ENCODE assay signal across 9 mouse cellular contexts in genomic region chr12:53251701-53252181, GRCm38 (mm10). TPM values are rescaled to one million over a fixed set of nuclear protein-coding genes. Genes with fewer than 3 reads are reported as not detected.
DNase-seq lines count a peak whose midpoint lies in the region; ATAC-seq lines count a peak whose summit lies in the region.
"Had no signal": no experiment of that assay in that cellular context is flagged by ENCODE, and none has a peak within 500 bp of the region (broad histone marks: within the 10 kb centered on the region; RNA-seq: fewer than 3 reads in every experiment).

No protein-coding gene starts in this region.

- H3K4me3 ChIP-seq in limb, embryonic 13.5 days, result peak overlapping the region; percentile 77

- WGBS in limb, embryonic 13.5 days, result under 1% methylated on average over 10 of the region's 11 CpGs

- intact Hi-C loops in heart, postnatal 25 days (cut with DNase I), result loop anchor here (5.0 kb wide), 1 partner anchor 209 kb away; no protein-coding TSS in a partner anchor

- H3K36me3 ChIP-seq in limb, embryonic 13.5 days, result no peaks in the 10 kb centered on the region

- H3K27me3 ChIP-seq in limb, embryonic 13.5 days, result peaks cover 42% of the 10 kb centered on the region

- no peaks in the 10 kb centered on the region for H3K9me3 ChIP-seq in limb, embryonic 13.5 days

- 0 out of 2 replicates have a peak overlapping the region, but pooled peaks have one; percentile 14 for H3K9ac ChIP-seq in limb, embryonic 13.5 days

- H3K4me1 ChIP-seq in limb, embryonic 13.5 days, result peaks cover 47% of the 10 kb centered on the region

- peak overlapping the region; percentile 98; the same call in 1 of the 2 replicates for H3K27ac ChIP-seq in limb, embryonic 13.5 days
- H3K27ac ChIP-seq: macrophage had no signal

- H3K4me2 ChIP-seq in limb, embryonic 13.5 days (replicated peaks), result peak overlapping the region; percentile 71

- DNase-seq in heart, adult 11 months, result peak; percentile 91
- no peak for DNase-seq in heart, postnatal 25 days (ENCODE audit: low spot score)
- DNase-seq in brain, adult 2 months (ENCODE audit: low read depth, low spot score), result peak; percentile 78
- DNase-seq in forelimb bud, embryonic 11.5 days (ENCODE audit: low read depth, low spot score), result peak; percentile 63
- peak; percentile 25 for DNase-seq in kidney, adult 11 months
- DNase-seq in retina, embryonic 14.5 days (ENCODE audit: low spot score), result peak; percentile 60
- DNase-seq in thymus, postnatal 25 days, result no peak

- 0 out of 2 replicates have a peak, but pooled peaks have one; percentile 6 for ATAC-seq in limb, embryonic 13.5 days (ENCODE audit: low FRiP score, low read depth)

RNA-seq across cellular contexts. Expression of gene Npas3, which starts 3.3 kb away (rescaled TPM):
- total RNA-seq in heart, postnatal 25 days (2021), result 1 to 10 TPM in 1 of 2 experiments, under 1 TPM in 1; 0.18 to 1.5 TPM
- polyA plus RNA-seq in limb, embryonic 13.5 days (2015; fragmentation: Nextera tagmentation; extraction: Ambion mirVana), result 7.8 and 8.6 TPM in 2 replicates
- polyA plus RNA-seq: macrophage had no signal

Comparison
In these comparisons a context has a peak if more than half of its experiments do, and no peak if none do; other contexts are left out.
1. DNase-seq: peak in heart, adult 11 months (single experiment), brain, adult 2 months (single experiment), forelimb bud, embryonic 11.5 days (single experiment), kidney, adult 11 months (single experiment) and retina, embryonic 14.5 days (single experiment); none in heart, postnatal 25 days (single experiment) and thymus, postnatal 25 days (single experiment).